Mouse (Mus musculus): ENCODE measurements at regions not wholly inside any gene's neighbourhood (a gene's known extent, or its start where the extent isn't known, plus 50 kb on each side); places are given as distances from the start of the nearest gene placed in this dataset.

DNA sequence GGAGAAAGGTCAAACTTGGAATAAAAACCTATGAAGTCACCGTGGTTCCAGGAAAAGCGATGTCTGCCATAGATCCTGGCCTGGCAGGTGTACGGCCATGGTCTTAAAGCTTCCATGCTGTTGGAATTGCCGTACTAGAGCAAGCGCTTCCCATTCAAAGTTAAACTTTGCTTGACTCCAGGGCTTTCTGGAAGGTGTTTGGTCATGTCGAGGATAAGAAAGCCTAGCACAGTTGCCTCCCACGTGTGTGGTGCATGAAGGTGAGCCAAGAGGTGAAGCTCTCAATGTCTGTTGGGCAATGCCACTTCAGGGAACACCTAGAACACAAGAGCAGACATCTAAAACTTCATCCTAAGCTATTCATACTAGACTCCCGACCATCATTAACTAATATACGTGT is 174.3 kb upstream of the Fam19a5 start:
- 0 out of 2 replicates have a peak, but pooled peaks cover 5% of the 10 kb centered on the region for H3K9me3 ChIP-seq (replicated peaks; ENCODE audit: control insufficient read depth, low read length)
- whole genome bisulfite sequencing, result 74% methylated on average over 9 of the region's 9 CpGs
- no peak overlapping the region for H3K27ac ChIP-seq (ENCODE audit: low read depth)
- H3K27me3 ChIP-seq (ENCODE audit: control insufficient read depth, insufficient read depth, low read length), result no peaks in the 10 kb centered on the region
- TF ChIP-seq CTCF (IDR thresholded peaks at IDR 0.05; ENCODE audit: low read depth), result no peak
- no peak for TF ChIP-seq EP300 (IDR thresholded peaks at IDR 0.05; ENCODE audit: low read depth)
- DNase-seq (ENCODE audit: low spot score), result no peak
- no peak overlapping the region for H3K4me3 ChIP-seq (ENCODE audit: low read depth, low read length)
- H3K36me3 ChIP-seq (replicated peaks; ENCODE audit: control insufficient read depth, insufficient read depth, low read length), result no peaks in the 10 kb centered on the region
- no peak overlapping the region for H3K4me2 ChIP-seq (ENCODE audit: low read depth, low read length)
- H3K9ac ChIP-seq (replicated peaks; ENCODE audit: low read depth, low read length), result no peak overlapping the region
- ATAC-seq (ENCODE audit: insufficient read depth, low read depth), result no peak
- H3K4me1 ChIP-seq (ENCODE audit: control insufficient read depth, insufficient read depth), result no peaks in the 10 kb centered on the region

DNA sequence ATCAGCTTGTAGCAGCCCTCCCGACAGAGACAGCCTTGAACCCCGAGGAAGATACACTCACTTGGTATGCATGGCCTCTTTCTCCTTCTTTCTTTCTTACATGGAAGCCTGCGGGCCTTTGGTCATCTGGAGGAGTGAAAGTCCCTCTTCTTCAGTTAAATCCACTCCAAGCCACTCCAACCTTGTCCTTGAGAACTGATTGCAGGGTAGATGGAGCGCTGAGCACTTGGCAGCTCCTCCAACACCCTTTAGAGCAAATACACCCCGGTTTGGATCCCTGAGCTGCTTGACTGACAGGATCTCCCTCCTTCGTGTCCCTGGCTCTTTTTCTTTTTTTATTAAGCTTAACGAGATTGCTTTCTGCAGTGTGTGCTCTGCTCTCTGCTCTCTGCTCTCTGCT is 173.3 kb upstream of the Fam19a5 start:
- Histone ChIP-seq H3K4me1 (ENCODE audit: control insufficient read depth, insufficient read depth) (no peaks in the 10 kb centered on the region), H3K4me3 (ENCODE audit: low read depth, low read length) (no peak overlapping the region), H3K27ac (ENCODE audit: low read depth) (no peak overlapping the region), H3K9ac (replicated peaks; ENCODE audit: low read depth, low read length) (no peak overlapping the region), H3K27me3 (ENCODE audit: control insufficient read depth, insufficient read depth, low read length) (no peaks in the 10 kb centered on the region), H3K4me2 (ENCODE audit: low read depth, low read length) (no peak overlapping the region), H3K9me3 (replicated peaks; ENCODE audit: control insufficient read depth, low read length) (0 out of 2 replicates have a peak, but pooled peaks cover 5% of the 10 kb centered on the region), H3K36me3 (replicated peaks; ENCODE audit: control insufficient read depth, insufficient read depth, low read length) (no peaks in the 10 kb centered on the region)
- ATAC-seq (ENCODE audit: insufficient read depth, low read depth) (no peak), DNase-seq (ENCODE audit: low spot score) (no peak)
- TF ChIP-seq EP300 (IDR thresholded peaks at IDR 0.05; ENCODE audit: low read depth) (no peak), CTCF (IDR thresholded peaks at IDR 0.05; ENCODE audit: low read depth) (no peak)
- WGBS, result 74% methylated on average over 7 of the region's 7 CpGs

- H3K27ac ChIP-seq (ENCODE audit: low read depth), result no peak overlapping the region
- H3K27me3 ChIP-seq (ENCODE audit: control insufficient read depth, insufficient read depth, low read length), result no peaks in the 10 kb centered on the region
- DNase-seq (ENCODE audit: low spot score) (no peak), ATAC-seq (ENCODE audit: insufficient read depth, low read depth) (no peak)
- no peaks in the 10 kb centered on the region for H3K9me3 ChIP-seq (replicated peaks; ENCODE audit: control insufficient read depth, low read length)
- no peak overlapping the region for H3K4me2 ChIP-seq (ENCODE audit: low read depth, low read length)
- no peaks in the 10 kb centered on the region for H3K36me3 ChIP-seq (replicated peaks; ENCODE audit: control insufficient read depth, insufficient read depth, low read length)
- WGBS, result 75% methylated on average over 13 of the region's 13 CpGs
- no peak overlapping the region for H3K4me3 ChIP-seq (ENCODE audit: low read depth, low read length)
- no peaks in the 10 kb centered on the region for H3K4me1 ChIP-seq (ENCODE audit: control insufficient read depth, insufficient read depth)
- no peak overlapping the region for H3K9ac ChIP-seq (replicated peaks; ENCODE audit: low read depth, low read length)
- TF ChIP-seq EP300 (IDR thresholded peaks at IDR 0.05; ENCODE audit: low read depth) (no peak), CTCF (IDR thresholded peaks at IDR 0.05; ENCODE audit: low read depth) (no peak)
Observed at GRCm38 (mm10) chr15:87374670-87375069, 169.4 kb upstream of the Fam19a5 start.

DNA sequence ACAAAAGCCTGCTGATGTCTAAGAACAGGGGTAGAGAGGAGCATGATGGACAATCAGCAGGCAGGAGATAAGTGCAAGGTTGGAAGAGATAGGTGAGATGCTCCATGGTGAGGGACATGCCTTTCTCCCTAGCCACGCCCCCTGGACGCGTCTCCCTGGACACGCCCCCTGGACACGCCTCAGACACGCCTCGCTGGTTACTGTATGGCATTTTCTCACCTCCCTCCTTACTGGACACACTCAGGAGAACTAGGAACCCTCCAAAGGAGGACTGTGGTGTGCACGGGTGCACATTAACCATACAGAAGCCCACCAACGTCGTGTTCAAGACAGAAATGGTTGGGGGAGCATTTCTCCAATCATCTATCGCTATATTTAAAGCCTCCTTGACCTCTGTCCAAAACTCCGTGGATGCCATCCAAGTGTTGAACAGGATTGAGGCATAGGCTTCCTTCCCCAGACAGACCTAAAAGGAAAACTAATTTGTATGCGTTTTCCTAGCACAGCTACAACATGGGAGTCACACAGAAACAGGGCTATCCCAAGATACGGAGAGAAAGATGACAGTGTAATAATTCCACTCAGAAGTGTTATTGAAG is 168.4 kb upstream of the Fam19a5 start:
- WGBS, result 68% methylated on average over 14 of the region's 14 CpGs
- H3K4me2 ChIP-seq (ENCODE audit: low read depth, low read length), result no peak overlapping the region
- no peak overlapping the region for H3K4me3 ChIP-seq (ENCODE audit: low read depth, low read length)
- H3K36me3 ChIP-seq (replicated peaks; ENCODE audit: control insufficient read depth, insufficient read depth, low read length), result no peaks in the 10 kb centered on the region
- H3K27me3 ChIP-seq (ENCODE audit: control insufficient read depth, insufficient read depth, low read length), result no peaks in the 10 kb centered on the region
- TF ChIP-seq EP300 (IDR thresholded peaks at IDR 0.05; ENCODE audit: low read depth), result no peak
- TF ChIP-seq CTCF (IDR thresholded peaks at IDR 0.05; ENCODE audit: low read depth), result no peak
- H3K4me1 ChIP-seq (ENCODE audit: control insufficient read depth, insufficient read depth), result no peaks in the 10 kb centered on the region
- DNase-seq (ENCODE audit: low spot score), result no peak
- H3K9me3 ChIP-seq (replicated peaks; ENCODE audit: control insufficient read depth, low read length), result no peaks in the 10 kb centered on the region
- H3K9ac ChIP-seq (replicated peaks; ENCODE audit: low read depth, low read length), result no peak overlapping the region
- no peak overlapping the region for H3K27ac ChIP-seq (ENCODE audit: low read depth)
- no peak; the same call in 1 of the 2 replicates for ATAC-seq (ENCODE audit: insufficient read depth, low read depth)

GRCm38 (mm10) chr15:87383551-87384265 is 160.4 kb upstream of the Fam19a5 start:
- H3K4me3 ChIP-seq (ENCODE audit: low read depth, low read length), result no peak overlapping the region
- no peak for ATAC-seq (ENCODE audit: insufficient read depth, low read depth)
- no peak for DNase-seq (ENCODE audit: low spot score)
- H3K4me2 ChIP-seq (ENCODE audit: low read depth, low read length), result no peak overlapping the region
- no peaks in the 10 kb centered on the region for H3K27me3 ChIP-seq (ENCODE audit: control insufficient read depth, insufficient read depth, low read length)
- WGBS, result 56% methylated on average over 6 of the region's 6 CpGs
- TF ChIP-seq EP300 (IDR thresholded peaks at IDR 0.05; ENCODE audit: low read depth), result no peak
- TF ChIP-seq CTCF (IDR thresholded peaks at IDR 0.05; ENCODE audit: low read depth), result no peak
- no peak overlapping the region for H3K27ac ChIP-seq (ENCODE audit: low read depth)
- no peaks in the 10 kb centered on the region for H3K4me1 ChIP-seq (ENCODE audit: control insufficient read depth, insufficient read depth)
- no peaks in the 10 kb centered on the region for H3K36me3 ChIP-seq (replicated peaks; ENCODE audit: control insufficient read depth, insufficient read depth, low read length)
- 0 out of 2 replicates have a peak, but pooled peaks cover under 1% of the 10 kb centered on the region for H3K9me3 ChIP-seq (replicated peaks; ENCODE audit: control insufficient read depth, low read length)
- no peak overlapping the region for H3K9ac ChIP-seq (replicated peaks; ENCODE audit: low read depth, low read length)

All from heart, postnatal 0 days (tissue).